Mouse (Mus musculus) liver, postnatal 0 days (tissue): ENCODE results near the gene Gm37240. TPM values are rescaled to one million over a fixed set of nuclear protein-coding genes. Genes with fewer than 3 reads are reported as not detected.

Source experiments
- ATAC-seq: fragments of 200-750 bp; cut with Nextera tagmentation; 2 replicates; pipeline ENCODE4 v1.8.0; 2017; ENCODE audit warnings: mild to moderate bottlenecking, moderate library complexity
- DNase-seq: peaks from one replicate; pipeline ENCODE4 v3.0.0-alpha.2; 2016
- H3K27ac ChIP-seq: fragments of 300-500 bp; sonication (generic); 2 replicates; pipeline ENCODE4 v1.5.1; 2014; ENCODE audit warnings: antibody characterized with exemption, moderate library complexity, mild to moderate bottlenecking, low read depth
- H3K27me3 ChIP-seq: fragments of 300-500 bp; sonication (generic); 2 replicates; pipeline ENCODE4 v1.6.1; 2014; ENCODE audit warnings: low read length, control low read depth, mixed read lengths; ENCODE audit not compliant: insufficient read depth
- H3K36me3 ChIP-seq: fragments of 300-500 bp; sonication (generic); replicated peaks from 2 replicates; pipeline ENCODE4 v1.6.1; 2014; ENCODE audit warnings: mild to moderate bottlenecking, control low read depth, low read length, moderate library complexity, mixed read lengths; ENCODE audit not compliant: insufficient read depth
- H3K4me1 ChIP-seq: fragments of 300-500 bp; sonication (generic); 2 replicates; pipeline ENCODE4 v1.6.1; 2014; ENCODE audit warnings: antibody characterized with exemption, mild to moderate bottlenecking, control low read depth; ENCODE audit not compliant: insufficient read depth
- H3K4me2 ChIP-seq: fragments of 300-500 bp; sonication (generic); 2 replicates; pipeline ENCODE4 v1.6.1; 2014; ENCODE audit warnings: low read depth, mild to moderate bottlenecking, low read length, moderate library complexity, mixed read lengths
- H3K4me3 ChIP-seq: fragments of 300-500 bp; sonication (generic); 2 replicates; pipeline ENCODE4 v1.5.1; 2014; ENCODE audit warnings: low read depth, low read length
- H3K9ac ChIP-seq: fragments of 300-500 bp; sonication (generic); replicated peaks from 2 replicates; pipeline ENCODE4 v1.6.1; 2014; ENCODE audit warnings: mild to moderate bottlenecking, moderate library complexity
- H3K9me3 ChIP-seq: fragments of 300-500 bp; sonication (generic); 2 replicates; pipeline ENCODE4 v1.6.1; 2016; ENCODE audit warnings: mild to moderate bottlenecking, control low read depth, low read length, mixed read lengths
- CTCF ChIP-seq: sonication (generic); IDR thresholded peaks from 2 replicates; pipeline ENCODE4 v1.5.1; 2016; ENCODE audit warnings: antibody characterized with exemption, low read depth
- EP300 ChIP-seq: IDR thresholded peaks from 2 replicates; pipeline ENCODE4 v1.6.1; 2016; ENCODE audit warnings: antibody characterized with exemption, low read depth, mild to moderate bottlenecking
- WGBS: fragments of 180-500 bp; shearing (Covaris S2); extraction: QIAGEN DNeasy Blood & Tissue Kit; methylation state at CpG from one replicate; pipeline ENCODE4 v1.1.7; 2014; ENCODE audit not compliant: insufficient replicate concordance; 5-methylcytosine and 5-hydroxymethylcytosine counted together
- polyA plus RNA-seq: library from polyadenylated mRNA; unstranded; fragments of >200 nt; fragmentation: Nextera tagmentation; extraction: Ambion mirVana; gene quantifications from 2 replicates; pipeline ENCODE4 v1.2.1, GENCODE M21; 2015

The Gm37240 gene
- polyA plus RNA-seq, 1 experiment from 2014 or later: 0.72 TPM

GRCm38 (mm10) chr3:85859311-85859710 is 28.0 kb downstream of the Gm37240 start:
- ATAC-seq (no peak), DNase-seq (no peak)
- Histone ChIP-seq H3K4me3 (no peak overlapping the region), H3K27ac (no peak overlapping the region), H3K9me3 (no peaks in the 10 kb centered on the region), H3K27me3 (no peaks in the 10 kb centered on the region), H3K36me3 (no peaks in the 10 kb centered on the region), H3K4me1 (peaks cover 12% of the 10 kb centered on the region; the same call in 1 of the 2 replicates), H3K4me2 (no peak overlapping the region), H3K9ac (no peak overlapping the region)
- TF ChIP-seq CTCF: no peak
- TF ChIP-seq EP300: no peak
- WGBS: 58% methylated on average over 6 of the region's 6 CpGs

- DNase-seq: no peak
- 54% methylated on average over 11 of the region's 11 CpGs for WGBS
- no peak overlapping the region for H3K4me2 ChIP-seq
- no peak for ATAC-seq
- H3K4me3 ChIP-seq: no peak overlapping the region
- no peak overlapping the region for H3K9ac ChIP-seq
- H3K4me1 ChIP-seq: peaks cover 12% of the 10 kb centered on the region; the same call in 1 of the 2 replicates
- no peak overlapping the region for H3K27ac ChIP-seq
- H3K36me3 ChIP-seq: no peaks in the 10 kb centered on the region
- H3K27me3 ChIP-seq: no peaks in the 10 kb centered on the region
- TF ChIP-seq EP300 (no peak), CTCF (no peak)
- H3K9me3 ChIP-seq: no peaks in the 10 kb centered on the region
Observed at GRCm38 (mm10) chr3:85858140-85859135, 28.9 kb downstream of the Gm37240 start.

- 25% methylated on average over 4 of the region's 4 CpGs for WGBS
- Histone ChIP-seq H3K27me3 (no peaks in the 10 kb centered on the region), H3K36me3 (no peaks in the 10 kb centered on the region), H3K9me3 (no peaks in the 10 kb centered on the region), H3K4me1 (peaks cover 12% of the 10 kb centered on the region; the same call in 1 of the 2 replicates), H3K4me3 (no peak overlapping the region), H3K27ac (no peak overlapping the region), H3K4me2 (no peak overlapping the region), H3K9ac (no peak overlapping the region)
- TF ChIP-seq CTCF (no peak), EP300 (no peak; the same call in 1 of the 2 replicates)
- DNase-seq (no peak), ATAC-seq (no peak)
Observed at GRCm38 (mm10) chr3:85857083-85857482, 30.2 kb downstream of the Gm37240 start.

GRCm38 (mm10) chr3:85855947-85856346 is 31.4 kb downstream of the Gm37240 start:
- H3K9ac ChIP-seq: no peak overlapping the region
- TF ChIP-seq EP300 (no peak), CTCF (no peak)
- H3K27me3 ChIP-seq: no peaks in the 10 kb centered on the region
- ATAC-seq: no peak
- no peak overlapping the region for H3K27ac ChIP-seq
- H3K9me3 ChIP-seq: no peaks in the 10 kb centered on the region
- no peaks in the 10 kb centered on the region for H3K36me3 ChIP-seq
- no peak overlapping the region for H3K4me3 ChIP-seq
- DNase-seq: no peak
- peaks cover 12% of the 10 kb centered on the region; the same call in 1 of the 2 replicates for H3K4me1 ChIP-seq
- no peak overlapping the region for H3K4me2 ChIP-seq
- 76% methylated on average over 5 of the region's 5 CpGs for WGBS

- Histone ChIP-seq H3K27me3 (no peaks in the 10 kb centered on the region), H3K36me3 (no peaks in the 10 kb centered on the region), H3K9ac (no peak overlapping the region), H3K27ac (no peak overlapping the region), H3K9me3 (no peaks in the 10 kb centered on the region), H3K4me1 (peaks cover 12% of the 10 kb centered on the region; the same call in 1 of the 2 replicates), H3K4me3 (no peak overlapping the region), H3K4me2 (no peak overlapping the region)
- no peak for TF ChIP-seq CTCF
- no peak for TF ChIP-seq EP300
- DNase-seq (no peak), ATAC-seq (no peak)
- 86% methylated on average over 3 of the region's 3 CpGs for WGBS
Observed at GRCm38 (mm10) chr3:85855043-85855442, 32.3 kb downstream of the Gm37240 start.

GRCm38 (mm10) chr3:85854143-85854542 is 33.2 kb downstream of the Gm37240 start:
- no peaks in the 10 kb centered on the region for H3K9me3 ChIP-seq
- TF ChIP-seq CTCF (no peak), EP300 (no peak)
- no peak overlapping the region for H3K4me3 ChIP-seq
- no peak overlapping the region for H3K27ac ChIP-seq
- H3K27me3 ChIP-seq: no peaks in the 10 kb centered on the region
- DNase-seq: no peak
- H3K9ac ChIP-seq: no peak overlapping the region
- no peak for ATAC-seq
- H3K4me2 ChIP-seq: no peak overlapping the region
- H3K4me1 ChIP-seq: peaks cover 12% of the 10 kb centered on the region; the same call in 1 of the 2 replicates
- WGBS: 86% methylated on average over 6 of the region's 6 CpGs
- H3K36me3 ChIP-seq: no peaks in the 10 kb centered on the region
